Mouse (Mus musculus): ENCODE data around the gene Ddx46. TPM values are rescaled to one million over a fixed set of nuclear protein-coding genes. Genes with fewer than 3 reads are reported as not detected.

Ddx46 gene
- polyA plus RNA-seq, 1 experiment from 2014 or later, result 32.1 TPM

GRCm38 (mm10) chr13:55672711-55673110 is 37.9 kb downstream of the Ddx46 start:
- H3K27me3 ChIP-seq (ENCODE audit: control insufficient read depth, insufficient read depth, low read length), result no peaks in the 10 kb centered on the region
- no peak for ATAC-seq (ENCODE audit: low FRiP score, low TSS enrichment)
- no peak overlapping the region for H3K27ac ChIP-seq (replicated peaks; ENCODE audit: low read depth, low read length)
- WGBS, result 91% methylated on average over 6 of the region's 6 CpGs
- no peak overlapping the region for H3K4me2 ChIP-seq (ENCODE audit: low read length)
- H3K36me3 ChIP-seq (ENCODE audit: control insufficient read depth, insufficient read depth, low read length), result peaks cover 87% of the 10 kb centered on the region
- H3K4me1 ChIP-seq (ENCODE audit: control insufficient read depth, insufficient read depth, low read length), result no peaks in the 10 kb centered on the region
- H3K4me3 ChIP-seq (replicated peaks; ENCODE audit: low read depth, low read length), result no peak overlapping the region
- DNase-seq, result no peak
- H3K9ac ChIP-seq (replicated peaks; ENCODE audit: low read length), result no peak overlapping the region
- no peaks in the 10 kb centered on the region for H3K9me3 ChIP-seq (ENCODE audit: control insufficient read depth, low read length)

GRCm38 (mm10) chr13:55677364-55677763 is 42.5 kb downstream of the Ddx46 start:
- 88% methylated on average over 8 of the region's 8 CpGs for WGBS
- Histone ChIP-seq H3K27ac (replicated peaks; ENCODE audit: low read depth, low read length) (no peak overlapping the region), H3K9me3 (ENCODE audit: control insufficient read depth, low read length) (no peaks in the 10 kb centered on the region), H3K9ac (replicated peaks; ENCODE audit: low read length) (no peak overlapping the region), H3K36me3 (ENCODE audit: control insufficient read depth, insufficient read depth, low read length) (peaks cover 89% of the 10 kb centered on the region), H3K4me1 (ENCODE audit: control insufficient read depth, insufficient read depth, low read length) (no peaks in the 10 kb centered on the region), H3K4me3 (replicated peaks; ENCODE audit: low read depth, low read length) (no peak overlapping the region), H3K4me2 (ENCODE audit: low read length) (no peak overlapping the region), H3K27me3 (ENCODE audit: control insufficient read depth, insufficient read depth, low read length) (no peaks in the 10 kb centered on the region)
- no peak for ATAC-seq (ENCODE audit: low FRiP score, low TSS enrichment)
- DNase-seq, result no peak

DNA sequence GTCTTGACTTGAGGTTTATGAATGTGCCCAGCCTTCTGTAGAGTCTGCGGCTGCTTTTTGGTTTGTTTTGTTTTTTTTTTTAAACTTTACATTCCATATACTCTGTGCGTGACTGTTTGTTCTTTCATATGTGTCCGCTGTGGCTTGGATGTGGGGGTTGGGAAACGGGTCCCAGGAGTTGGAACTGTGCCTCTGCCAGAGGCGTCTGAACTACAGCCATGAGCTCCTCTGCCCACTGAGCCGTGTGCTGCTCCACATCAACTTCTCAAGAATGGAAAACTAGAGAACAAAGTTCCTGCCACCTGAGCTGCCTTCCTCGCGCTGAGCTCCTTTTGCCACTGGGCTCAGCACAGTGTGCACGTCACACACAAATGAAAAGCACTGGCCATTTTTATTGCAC is 47.4 kb downstream of the Ddx46 start:
- H3K4me2 ChIP-seq (ENCODE audit: low read length), result no peak overlapping the region
- H3K9ac ChIP-seq (replicated peaks; ENCODE audit: low read length), result no peak overlapping the region
- H3K36me3 ChIP-seq (ENCODE audit: control insufficient read depth, insufficient read depth, low read length), result peaks cover 50% of the 10 kb centered on the region
- DNase-seq (no peak), ATAC-seq (ENCODE audit: low FRiP score, low TSS enrichment) (no peak)
- no peak overlapping the region for H3K4me3 ChIP-seq (replicated peaks; ENCODE audit: low read depth, low read length)
- 90% methylated on average over 9 of the region's 9 CpGs for WGBS
- H3K9me3 ChIP-seq (ENCODE audit: control insufficient read depth, low read length), result no peaks in the 10 kb centered on the region
- H3K27me3 ChIP-seq (ENCODE audit: control insufficient read depth, insufficient read depth, low read length), result no peaks in the 10 kb centered on the region
- H3K4me1 ChIP-seq (ENCODE audit: control insufficient read depth, insufficient read depth, low read length), result no peaks in the 10 kb centered on the region
- H3K27ac ChIP-seq (replicated peaks; ENCODE audit: low read depth, low read length), result no peak overlapping the region

GRCm38 (mm10) chr13:55683581-55683980 is 48.8 kb downstream of the Ddx46 start:
- H3K27ac ChIP-seq (replicated peaks; ENCODE audit: low read depth, low read length), result no peak overlapping the region
- no peak overlapping the region for H3K9ac ChIP-seq (replicated peaks; ENCODE audit: low read length)
- no peak for ATAC-seq (ENCODE audit: low FRiP score, low TSS enrichment)
- H3K4me1 ChIP-seq (ENCODE audit: control insufficient read depth, insufficient read depth, low read length), result no peaks in the 10 kb centered on the region
- peaks cover 36% of the 10 kb centered on the region for H3K36me3 ChIP-seq (ENCODE audit: control insufficient read depth, insufficient read depth, low read length)
- no peaks in the 10 kb centered on the region for H3K9me3 ChIP-seq (ENCODE audit: control insufficient read depth, low read length)
- no peak overlapping the region for H3K4me3 ChIP-seq (replicated peaks; ENCODE audit: low read depth, low read length)
- WGBS, result 90% methylated on average over 3 of the region's 3 CpGs
- H3K27me3 ChIP-seq (ENCODE audit: control insufficient read depth, insufficient read depth, low read length), result no peaks in the 10 kb centered on the region
- no peak overlapping the region for H3K4me2 ChIP-seq (ENCODE audit: low read length)
- no peak for DNase-seq

DNA sequence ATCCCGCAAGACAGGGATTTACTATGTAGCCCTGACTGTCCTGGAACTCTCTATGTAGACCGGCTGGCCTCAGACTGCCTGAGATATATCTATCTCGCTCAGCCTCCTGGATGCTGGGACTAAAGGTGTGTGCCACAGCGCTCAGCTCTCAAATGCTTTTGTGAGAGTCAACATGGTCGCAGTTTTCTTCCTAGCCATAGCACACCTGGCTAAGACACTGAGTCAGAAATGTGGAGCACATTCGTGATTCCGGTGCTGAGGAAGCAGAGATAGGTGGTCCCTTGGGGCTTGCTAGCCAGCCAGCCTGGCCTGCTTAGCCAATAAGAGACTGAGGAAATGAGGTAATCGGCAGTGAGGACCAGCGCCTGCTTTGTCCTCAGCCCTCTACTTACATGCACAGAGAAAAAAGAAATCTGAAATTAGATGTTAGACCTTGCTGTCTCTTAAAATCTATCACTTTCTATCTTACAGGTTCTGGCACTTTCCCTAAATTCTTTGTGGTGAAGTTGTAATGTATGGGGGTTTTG is 51.3 kb downstream of the Ddx46 start:
- Histone ChIP-seq H3K27me3 (ENCODE audit: control insufficient read depth, insufficient read depth, low read length) (no peaks in the 10 kb centered on the region), H3K27ac (replicated peaks; ENCODE audit: low read depth, low read length) (peak overlapping the region; percentile 61), H3K9me3 (ENCODE audit: control insufficient read depth, low read length) (no peaks in the 10 kb centered on the region), H3K4me1 (ENCODE audit: control insufficient read depth, insufficient read depth, low read length) (no peaks in the 10 kb centered on the region), H3K4me3 (replicated peaks; ENCODE audit: low read depth, low read length) (no peak overlapping the region), H3K36me3 (ENCODE audit: control insufficient read depth, insufficient read depth, low read length) (peaks cover 12% of the 10 kb centered on the region), H3K9ac (replicated peaks; ENCODE audit: low read length) (peak overlapping the region; percentile 23; the same call in 1 of the 2 replicates), H3K4me2 (ENCODE audit: low read length) (peak overlapping the region; percentile 8; the same call in 1 of the 2 replicates)
- 69% methylated on average over 9 of the region's 9 CpGs for WGBS
- ATAC-seq (ENCODE audit: low FRiP score, low TSS enrichment) (peak; percentile 53; the same call in 1 of the 2 replicates), DNase-seq (peak; percentile 73)

DNA sequence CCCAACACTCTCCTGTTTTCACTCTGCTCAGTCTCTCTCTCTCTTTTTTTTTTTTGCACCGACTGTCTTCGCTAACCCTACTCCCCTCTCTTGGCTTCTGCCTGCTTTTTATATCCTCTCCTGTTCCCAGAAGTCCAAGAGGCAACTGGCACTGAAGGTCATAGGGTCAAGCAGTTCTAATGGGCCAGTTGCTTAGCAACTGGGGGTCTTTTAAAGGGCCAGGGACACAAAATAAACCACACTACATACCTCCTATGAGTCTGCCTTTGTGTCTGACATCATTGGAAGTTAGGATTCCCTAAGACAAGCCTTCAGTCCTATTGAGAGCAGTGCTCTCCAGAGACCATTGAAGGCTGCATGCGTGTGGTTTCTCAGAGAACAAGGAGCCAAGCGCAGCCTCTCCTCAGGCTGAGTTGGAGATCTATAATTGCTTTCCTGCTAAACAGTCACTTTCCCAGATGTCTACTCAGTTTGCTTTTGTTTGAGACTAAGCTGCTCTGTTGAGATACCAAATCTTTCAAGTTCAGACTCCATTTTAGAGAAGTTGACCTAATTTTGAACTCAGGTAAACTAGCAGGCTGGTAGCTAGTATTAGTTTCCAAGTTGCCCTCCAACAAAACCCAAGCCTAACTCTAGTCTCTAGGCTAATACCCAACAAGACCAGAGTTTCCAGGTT is 53.2 kb downstream of the Ddx46 start:
- no peak for DNase-seq
- no peak overlapping the region for H3K4me2 ChIP-seq (ENCODE audit: low read length)
- no peak overlapping the region for H3K9ac ChIP-seq (replicated peaks; ENCODE audit: low read length)
- no peak for ATAC-seq (ENCODE audit: low FRiP score, low TSS enrichment)
- H3K4me1 ChIP-seq (ENCODE audit: control insufficient read depth, insufficient read depth, low read length), result no peaks in the 10 kb centered on the region
- H3K36me3 ChIP-seq (ENCODE audit: control insufficient read depth, insufficient read depth, low read length), result no peaks in the 10 kb centered on the region
- no peak overlapping the region for H3K4me3 ChIP-seq (replicated peaks; ENCODE audit: low read depth, low read length)
- no peaks in the 10 kb centered on the region for H3K9me3 ChIP-seq (ENCODE audit: control insufficient read depth, low read length)
- 18% methylated on average over 4 of the region's 4 CpGs for WGBS
- H3K27ac ChIP-seq (replicated peaks; ENCODE audit: low read depth, low read length), result no peak overlapping the region
- no peaks in the 10 kb centered on the region for H3K27me3 ChIP-seq (ENCODE audit: control insufficient read depth, insufficient read depth, low read length)

DNA sequence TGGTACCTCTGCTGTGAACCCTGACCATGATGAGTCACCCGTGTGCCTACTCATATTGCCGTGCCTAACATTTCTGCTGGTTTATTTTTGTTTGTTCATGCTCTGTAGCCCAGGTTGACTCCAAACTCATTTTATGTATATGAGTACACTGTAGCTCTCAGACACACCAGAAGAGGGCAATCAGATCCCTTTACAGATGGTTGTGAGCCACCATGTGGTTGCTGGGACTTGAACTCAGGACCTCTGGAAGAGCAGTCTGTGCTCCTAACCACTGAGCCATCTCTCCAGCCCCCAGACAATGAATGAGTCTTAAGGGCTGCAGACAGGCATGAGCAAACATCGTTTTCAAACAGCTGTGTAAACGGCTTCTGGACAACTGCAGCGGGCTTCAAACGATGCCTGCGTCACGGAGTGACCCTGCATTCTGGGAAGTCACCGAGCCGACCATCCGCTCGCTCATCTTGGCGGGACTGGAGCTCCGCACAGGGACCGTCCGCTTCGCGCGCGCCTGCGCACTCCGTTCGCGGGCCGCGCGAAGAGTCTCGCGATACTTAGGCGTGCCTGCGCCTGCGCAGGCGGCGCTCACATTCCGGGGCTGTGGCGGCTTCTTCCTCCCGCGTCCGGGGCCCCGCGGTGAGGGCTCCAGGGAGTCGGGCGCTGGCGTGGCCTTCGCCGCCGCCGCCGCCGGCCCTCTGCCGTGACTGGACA is 57.9 kb downstream of the Ddx46 start, which contains the start of gene B230219D22Rik:
Gene B230219D22Rik, plus strand, starts transcription at position 590 of the 708 bp plus-strand sequence.
- H3K9me3 ChIP-seq (ENCODE audit: control insufficient read depth, low read length), result no peaks in the 10 kb centered on the region
- H3K4me2 ChIP-seq (ENCODE audit: low read length), result peak within 1 kb of the TSS; percentile 70
- H3K36me3 ChIP-seq (ENCODE audit: control insufficient read depth, insufficient read depth, low read length), result no peaks in the 10 kb centered on the region
- DNase-seq (peak; percentile 98), ATAC-seq (ENCODE audit: low FRiP score, low TSS enrichment) (peak; percentile 97)
- 3% methylated on average over 49 of the region's 51 CpGs for WGBS
- H3K4me3 ChIP-seq (replicated peaks; ENCODE audit: low read depth, low read length), result peak within 1 kb of the TSS; percentile 98
- H3K27ac ChIP-seq (replicated peaks; ENCODE audit: low read depth, low read length), result peak within 1 kb of the TSS; percentile 96
- peaks cover 16% of the 10 kb centered on the region for H3K4me1 ChIP-seq (ENCODE audit: control insufficient read depth, insufficient read depth, low read length)
- H3K9ac ChIP-seq (replicated peaks; ENCODE audit: low read length), result peak within 1 kb of the TSS; percentile 99
- H3K27me3 ChIP-seq (ENCODE audit: control insufficient read depth, insufficient read depth, low read length), result no peaks in the 10 kb centered on the region

- Histone ChIP-seq H3K36me3 (ENCODE audit: control insufficient read depth, insufficient read depth, low read length) (no peaks in the 10 kb centered on the region), H3K9me3 (ENCODE audit: control insufficient read depth, low read length) (no peaks in the 10 kb centered on the region), H3K4me3 (replicated peaks; ENCODE audit: low read depth, low read length) (peak overlapping the region; percentile 98), H3K4me2 (ENCODE audit: low read length) (peak overlapping the region; percentile 70), H3K27ac (replicated peaks; ENCODE audit: low read depth, low read length) (peak overlapping the region; percentile 96), H3K27me3 (ENCODE audit: control insufficient read depth, insufficient read depth, low read length) (no peaks in the 10 kb centered on the region), H3K4me1 (ENCODE audit: control insufficient read depth, insufficient read depth, low read length) (peaks cover 16% of the 10 kb centered on the region), H3K9ac (replicated peaks; ENCODE audit: low read length) (peak overlapping the region; percentile 99)
- DNase-seq (peak; percentile 71), ATAC-seq (ENCODE audit: low FRiP score, low TSS enrichment) (peak; percentile 67)
- WGBS, result under 1% methylated on average over 48 of the region's 70 CpGs
These were observed 58.5 kb downstream of the Ddx46 start for GRCm38 (mm10) chr13:55693243-55693721.

Measured in midbrain, embryonic 14.5 days (tissue).